In genomic region chrX:135091074-135091473, GRCm38 (mm10) we compare ENCODE assay signal across 8 mouse cellular contexts.
DNase-seq lines count a peak whose midpoint lies in the region; ATAC-seq and TF ChIP-seq lines count a peak whose summit lies in the region.
"Not testable (repeated sequence)": the region's sequence is repeated elsewhere in the genome, so short reads cannot be mapped to it uniquely, and the experiment has no call there.

No protein-coding gene starts in this region.

- DNase-seq in MEL (ENCODE audit: low read depth, low spot score): peak; percentile 52
- DNase-seq in cerebellum, adult 2 months: peak; percentile 3 to 51
- peak; percentile 10 to 71 for DNase-seq in layer of hippocampus, adult 8-10 months (ENCODE audit: low spot score in 2 of 2)
- DNase-seq in ovary, postnatal 14 days (ENCODE audit: low spot score): peak; percentile 54
- peak; percentile 51 for DNase-seq in thymus, postnatal 14 days

- peak; percentile 60 to 80 (median 78) for TF ChIP-seq CTCF in MEL (IDR thresholded peaks at IDR 0.05 in 2 of 3, conservative IDR thresholded peaks at IDR 0.05 in 1 of 3; ENCODE audit: control insufficient read depth in 1 of 3, insufficient read depth in 1 of 3, low read depth in 2 of 3, low read length in 3 of 3, poor library complexity in 1 of 3, severe bottlenecking in 1 of 3)
- peak; percentile 51; the same call in 1 of the 2 replicates for TF ChIP-seq CTCF in cerebellum, adult 2 months (IDR thresholded peaks at IDR 0.05; ENCODE audit: borderline replicate concordance, insufficient read depth, low read depth, low read length)

- H3K4me2 ChIP-seq in hindbrain, embryonic 13.5 days; lung, embryonic 16.5 days (ENCODE audit: low read depth, low read length): not testable (repeated sequence)

- not testable (repeated sequence) for H3K4me3 ChIP-seq in MEL (ENCODE audit: control insufficient read depth in 1 of 2, insufficient read depth in 1 of 2, low read depth in 2 of 2, low read length in 2 of 2); cerebellum, adult 2 months (replicated peaks; ENCODE audit: insufficient read depth, low read depth, low read length); hindbrain, embryonic 13.5 days; lung, embryonic 16.5 days (ENCODE audit: low read length)

- 8% methylated on average over 2 of the region's 3 CpGs for WGBS in cerebellum, adult 2 months
- 32% methylated on average over 2 of the region's 3 CpGs for WGBS in hindbrain, embryonic 13.5 days
- 13% methylated on average over 1 of the region's 3 CpGs for WGBS in lung, embryonic 16.5 days

- not testable (repeated sequence) for H3K4me1 ChIP-seq in MEL (ENCODE audit: control insufficient read depth in 1 of 2, insufficient read depth in 2 of 2, low read length in 2 of 2); cerebellum, adult 2 months (ENCODE audit: control insufficient read depth, insufficient read depth, low read length); hindbrain, embryonic 13.5 days (replicated peaks); lung, embryonic 16.5 days (replicated peaks; ENCODE audit: control insufficient read depth, insufficient read depth, low read length)

- not testable (repeated sequence) for TF ChIP-seq POLR2A in MEL (IDR thresholded peaks at IDR 0.05; ENCODE audit: control insufficient read depth in 1 of 2, insufficient read depth in 1 of 2, low read depth in 1 of 2, low read length in 2 of 2, poor library complexity in 1 of 2); cerebellum, adult 2 months (IDR thresholded peaks at IDR 0.05; ENCODE audit: borderline replicate concordance, insufficient read depth, low read length)

- not testable (repeated sequence) for TF ChIP-seq EP300 in MEL (IDR thresholded peaks at IDR 0.05; ENCODE audit: low read depth in 1 of 2, low read length in 2 of 2)

- TF ChIP-seq RAD21 in MEL (IDR thresholded peaks at IDR 0.05; ENCODE audit: low read depth, low read length): peak; percentile 53

- peak; percentile 90 for ATAC-seq in frontal cortex, adult (ENCODE audit: low TSS enrichment)
- peak; percentile 71 for ATAC-seq in hindbrain, embryonic 13.5 days (ENCODE audit: low FRiP score)
- ATAC-seq in lung, embryonic 16.5 days (ENCODE audit: low read depth): peak; percentile 67; the same call in 1 of the 2 replicates

- H3K9me3 ChIP-seq in MEL (replicated peaks; ENCODE audit: insufficient read depth, low read length); hindbrain, embryonic 13.5 days; lung, embryonic 16.5 days (ENCODE audit: control insufficient read depth, low read length): not testable (repeated sequence)

- H3K9ac ChIP-seq in MEL (ENCODE audit: control insufficient read depth, low read depth, low read length, poor library complexity, severe bottlenecking); hindbrain, embryonic 13.5 days; lung, embryonic 16.5 days (ENCODE audit: low read length): not testable (repeated sequence)

- H3K36me3 ChIP-seq in MEL (ENCODE audit: control insufficient read depth in 1 of 2, insufficient read depth in 2 of 2, low read length in 2 of 2); hindbrain, embryonic 13.5 days; lung, embryonic 16.5 days (ENCODE audit: control insufficient read depth, insufficient read depth, low read length): not testable (repeated sequence)

- not testable (repeated sequence) for H3K27me3 ChIP-seq in MEL (ENCODE audit: control insufficient read depth in 1 of 2, insufficient read depth in 2 of 2, low read length in 2 of 2); cerebellum, adult 2 months (ENCODE audit: control insufficient read depth, insufficient read depth, low read length); hindbrain, embryonic 13.5 days; lung, embryonic 16.5 days (ENCODE audit: control insufficient read depth, insufficient read depth, low read depth, low read length)

- H3K27ac ChIP-seq in MEL (ENCODE audit: control insufficient read depth, low read depth, low read length); cerebellum, adult 2 months (ENCODE audit: insufficient read depth, low read length); hindbrain, embryonic 13.5 days; lung, embryonic 16.5 days (ENCODE audit: low read length): not testable (repeated sequence)

- H3K79me2 ChIP-seq in MEL (ENCODE audit: control insufficient read depth, insufficient read depth, low read length, poor library complexity): not testable (repeated sequence)

TF ChIP-seq in MEL, 35 proteins besides CTCF, POLR2A, EP300 and RAD21:
- 0 out of 2 replicates have a peak, but pooled peaks have one; percentile 7 for TF ChIP-seq ZC3H11A (IDR thresholded peaks at IDR 0.05; ENCODE audit: low read depth, low read length)
- TF ChIP-seq SMC3 (IDR thresholded peaks at IDR 0.05; ENCODE audit: low read depth, low read length): peak; percentile 45
